Mouse (Mus musculus) C2C12 (cell line): ENCODE measurements around the gene Faap100.

ENCODE experiments used
- MYOD1 ChIP-seq: IDR thresholded peaks from one replicate; pipeline ENCODE4 v1.6.1; 2011; ENCODE audit warnings: low read depth; ENCODE audit not compliant: control insufficient read depth, insufficient read length
- MYOG ChIP-seq: IDR thresholded peaks from one replicate; pipeline ENCODE4 v1.6.1; 2011; ENCODE audit not compliant: control insufficient read depth, insufficient read length; ENCODE audit errors: extremely low read depth

DNA sequence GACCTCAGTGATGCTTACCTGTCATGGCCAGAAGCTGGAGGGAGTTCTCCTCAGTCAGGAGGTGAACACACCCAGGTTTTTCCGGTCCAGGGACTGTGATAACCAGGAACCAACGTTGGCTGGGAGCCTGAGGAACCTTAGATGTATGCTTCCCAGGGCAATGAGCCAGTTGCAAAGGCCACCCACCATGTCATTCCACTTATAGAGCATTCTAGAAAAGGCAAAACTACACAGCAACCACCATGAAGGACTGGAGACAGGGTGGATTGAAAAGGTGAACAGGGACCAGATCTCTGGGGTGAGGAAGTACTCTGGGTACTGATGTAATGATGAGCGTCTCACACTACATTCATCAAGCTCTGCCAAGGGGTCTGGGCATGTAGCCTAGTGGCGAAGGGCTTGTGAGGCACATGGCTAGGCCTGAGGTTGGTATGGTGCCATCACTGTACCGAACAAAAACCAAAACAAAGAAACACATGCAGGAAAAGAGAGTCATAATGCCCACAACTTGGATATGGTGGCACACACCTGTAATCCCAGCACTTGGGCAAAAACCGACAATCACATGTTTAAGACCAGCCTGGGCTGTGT lies 43.0 kb downstream of the Faap100 start:
- TF ChIP-seq MYOD1 (no peak), MYOG (no peak)
